Mouse (Mus musculus) G1E (cell line): ENCODE measurements at regions not wholly inside any gene's neighbourhood (a gene's known extent, or its start where the extent isn't known, plus 50 kb on each side); places are given as distances from the start of the nearest gene placed in this dataset.

Source experiments
- CTCF ChIP-seq: IDR thresholded peaks from 2 replicates; pipeline ENCODE4 v1.5.1; 2012; ENCODE audit warnings: low read depth, low read length, inconsistent platforms, mixed read lengths
- GATA1 ChIP-seq: IDR thresholded peaks from 2 replicates; pipeline ENCODE4 v1.6.1; 2012; ENCODE audit warnings: borderline replicate concordance, low read length, inconsistent platforms, mixed read lengths
- POLR2AphosphoS5 ChIP-seq: IDR thresholded peaks from 2 replicates; pipeline ENCODE4 v1.6.1; 2012; ENCODE audit warnings: low read depth, low read length, inconsistent platforms; ENCODE audit not compliant: insufficient replicate concordance
- TAL1 ChIP-seq: conservative IDR thresholded peaks from 2 replicates; pipeline ENCODE4 v1.6.1; 2012; ENCODE audit warnings: low read depth, low read length, inconsistent platforms, mixed read lengths

DNA sequence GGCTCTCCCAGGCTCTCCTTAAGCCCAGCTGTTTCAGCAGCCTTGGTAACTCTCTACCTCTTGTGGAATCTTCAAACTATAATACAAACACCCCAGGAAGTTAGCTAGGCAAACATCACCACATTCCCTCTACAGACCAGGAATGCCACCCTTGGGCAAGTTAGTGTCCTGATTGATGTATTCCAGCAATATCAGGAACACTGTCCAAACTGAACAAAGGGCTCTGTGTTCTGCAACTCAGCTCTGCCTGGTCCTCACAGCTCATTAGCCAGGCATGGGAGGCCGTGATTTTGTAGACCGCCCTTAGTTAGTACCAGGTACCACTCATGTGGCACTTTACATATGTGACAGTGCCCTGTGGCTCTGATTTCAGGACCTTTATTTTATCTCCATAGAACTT lies 214.5 kb upstream of the Six2 start:
- TF ChIP-seq CTCF = no peak
- TF ChIP-seq POLR2AphosphoS5 = no peak
- no peak for TF ChIP-seq GATA1
- TF ChIP-seq TAL1 = no peak
